Mouse (Mus musculus) ES-CJ7 (cell line): Measurements from ENCODE around the gene Slc35a3.

ENCODE experiments used
- DNase-seq: peaks from one replicate; pipeline ENCODE4 v3.0.0; 2011; ENCODE audit warnings: low read depth, low spot score

The Slc35a3 gene

DNA sequence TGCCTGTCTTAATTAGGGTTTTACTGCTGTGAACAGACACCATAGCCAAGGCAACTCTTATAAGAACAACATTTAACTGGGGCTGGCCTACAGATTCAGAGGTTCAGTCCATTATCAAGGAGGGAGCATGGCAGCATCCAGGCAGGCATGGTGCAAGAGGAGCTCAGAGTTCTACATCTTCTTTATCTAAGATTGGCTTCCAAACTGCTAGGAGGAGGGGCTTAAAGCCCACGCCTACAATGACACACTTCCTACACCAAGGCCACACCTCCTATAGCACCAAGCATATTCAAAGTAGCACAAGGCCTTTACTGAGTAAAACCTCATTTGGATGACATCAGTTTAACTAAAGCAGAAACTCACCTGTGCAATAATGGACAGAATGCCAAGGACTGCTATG, 72.6 kb downstream of the Slc35a3 start:
- no peak for DNase-seq

DNA sequence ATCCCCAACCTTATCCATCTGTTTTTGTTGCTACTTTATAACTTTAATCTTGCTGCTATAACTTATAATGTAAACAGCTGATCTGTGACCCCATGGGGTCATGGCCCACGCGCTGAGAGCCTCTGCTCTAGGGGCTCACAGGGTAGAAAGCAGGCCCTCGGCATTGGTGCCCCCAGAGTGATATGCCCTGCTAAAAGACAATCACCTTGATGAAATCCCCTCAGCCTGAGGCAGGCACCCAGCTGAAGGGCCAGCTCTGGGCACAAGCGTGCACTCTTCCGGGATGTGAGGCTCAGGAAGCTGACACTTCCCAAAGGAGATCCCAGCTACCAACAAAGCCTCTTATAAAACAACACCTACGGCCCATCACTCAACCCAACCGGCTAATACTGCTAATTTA, 74.1 kb downstream of the Slc35a3 start:
- no peak for DNase-seq

DNA sequence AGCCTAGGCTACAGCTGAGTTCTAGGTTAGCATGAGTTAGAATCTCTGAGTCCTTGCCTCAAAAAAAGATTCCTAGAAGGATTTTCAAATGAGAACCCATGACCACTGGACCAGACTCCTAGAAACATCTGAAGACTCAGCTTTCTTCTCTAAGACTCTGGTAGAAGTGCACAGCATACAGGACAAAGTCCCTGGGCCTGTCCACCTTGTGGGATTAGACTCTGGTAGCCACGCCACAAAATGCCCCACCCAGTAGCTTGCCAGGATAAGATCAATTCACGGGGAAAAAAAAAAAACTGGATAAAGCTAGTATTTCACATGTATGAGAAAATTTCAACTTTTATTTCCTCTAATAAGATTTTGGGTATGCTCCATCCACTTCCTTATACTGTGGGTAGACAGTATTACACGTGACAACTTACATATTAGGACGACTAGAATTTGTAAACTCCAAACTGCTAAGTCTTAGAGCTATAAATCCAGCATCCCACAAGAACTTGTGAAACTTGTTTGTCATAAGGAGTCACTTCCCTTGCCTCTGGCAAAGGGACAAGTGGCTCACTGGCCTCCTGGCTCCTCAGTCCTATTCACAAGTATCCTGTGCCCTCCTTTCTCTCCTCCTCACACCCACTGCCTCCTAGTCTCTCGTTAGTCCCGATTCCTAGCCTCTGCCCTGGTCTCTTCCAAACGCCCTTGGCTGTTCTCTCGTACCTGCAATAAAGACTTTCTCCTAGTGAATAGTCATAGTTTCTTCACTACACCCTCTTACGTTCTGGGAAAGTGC, 74.7 kb downstream of the Slc35a3 start:
- no peak for DNase-seq

DNA sequence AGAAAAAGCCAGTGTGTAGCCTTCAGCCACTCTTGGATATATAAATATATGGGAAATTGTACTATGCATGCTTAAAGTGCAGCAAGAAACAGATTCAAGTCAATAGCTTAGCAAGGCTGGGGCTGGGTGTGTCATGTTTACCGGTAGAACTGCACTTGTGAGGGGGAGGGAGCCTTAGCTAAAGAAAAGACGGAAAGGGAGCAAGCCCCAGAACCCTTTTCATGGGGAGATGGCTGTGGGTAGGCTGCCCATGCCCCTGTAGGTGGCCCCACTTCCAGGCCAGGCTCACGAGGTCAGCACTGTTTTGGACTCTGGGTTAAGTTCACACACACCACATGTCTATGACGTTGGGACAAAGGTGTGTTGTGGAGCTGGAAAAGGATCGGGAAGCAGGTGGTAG, 76.8 kb downstream of the Slc35a3 start:
- DNase-seq: no peak

DNA sequence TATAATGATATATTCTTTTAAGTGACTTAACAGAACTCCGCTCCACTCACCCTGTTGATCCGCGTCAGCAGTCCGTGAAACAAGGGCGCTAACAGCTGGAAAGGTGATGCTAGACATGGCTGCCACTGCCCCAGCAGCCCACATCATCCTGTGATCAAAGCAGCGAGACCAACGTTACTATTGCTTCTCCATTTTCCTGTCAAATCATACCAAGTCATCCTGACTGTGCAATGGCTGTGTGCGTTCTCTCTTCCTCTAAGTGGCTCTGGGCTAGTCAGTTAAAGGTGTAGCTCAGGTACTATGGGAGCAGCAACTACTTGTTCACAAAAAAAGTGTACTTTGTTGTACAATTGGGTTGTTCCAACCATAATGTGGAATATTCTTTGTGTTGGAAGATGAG, 77.8 kb downstream of the Slc35a3 start:
- DNase-seq: no peak

DNA sequence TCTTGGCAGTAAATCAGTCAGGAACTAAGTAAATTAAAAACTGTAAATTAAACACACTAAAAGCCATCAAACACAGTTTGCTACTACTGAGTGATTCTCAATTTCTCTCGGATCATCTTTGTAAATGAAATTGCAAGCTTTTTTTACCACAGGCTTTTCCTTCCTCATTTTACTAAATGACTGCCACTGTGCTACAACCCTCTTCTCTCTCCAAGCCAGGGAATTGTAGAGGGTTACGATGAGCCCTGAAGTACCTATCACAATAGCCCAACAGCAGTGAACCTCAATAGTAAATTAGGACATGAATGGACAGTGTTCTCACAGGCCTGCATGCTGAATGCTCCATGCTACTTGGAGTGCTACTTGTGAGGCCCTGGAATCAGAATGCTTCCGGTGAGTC, 78.5 kb downstream of the Slc35a3 start:
- DNase-seq: no peak

DNA sequence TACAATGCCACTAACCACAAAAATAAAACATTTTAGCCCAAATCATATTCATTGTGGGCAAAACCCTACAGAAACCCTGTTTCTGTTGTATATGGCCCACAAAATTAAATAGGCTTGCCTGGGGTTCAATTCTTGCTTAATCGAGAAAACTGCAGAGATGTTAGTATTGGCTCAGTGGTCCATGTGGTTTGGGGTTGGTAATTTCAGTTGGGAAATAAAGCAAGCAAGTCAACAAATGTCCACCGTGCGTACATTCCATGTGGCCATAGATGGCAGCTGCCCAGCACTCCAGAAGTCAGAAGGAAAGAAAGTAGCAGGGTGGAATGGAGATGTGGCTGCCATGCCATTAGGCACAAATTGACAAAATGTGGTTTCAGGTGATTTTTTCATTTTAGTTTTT, 79.7 kb downstream of the Slc35a3 start:
- DNase-seq: no peak

DNA sequence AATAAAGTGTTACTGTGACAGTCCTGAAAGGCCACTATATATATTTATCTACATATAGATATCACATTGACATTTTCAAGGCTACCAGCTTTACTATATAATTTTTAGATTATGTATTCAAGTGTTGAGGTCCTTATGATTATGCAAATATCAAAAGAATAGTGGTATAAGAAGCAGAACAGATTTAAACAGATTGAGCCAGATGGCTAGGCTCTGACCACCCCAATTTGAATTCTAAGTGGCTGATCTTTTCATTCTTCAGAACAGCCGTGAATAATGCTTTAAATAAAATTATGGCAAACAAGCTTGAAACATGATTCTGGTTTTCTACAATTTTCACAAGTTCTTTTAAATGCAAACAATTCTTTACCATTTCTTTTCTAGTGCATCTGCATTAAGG, 81.2 kb downstream of the Slc35a3 start:
- DNase-seq: no peak

DNA sequence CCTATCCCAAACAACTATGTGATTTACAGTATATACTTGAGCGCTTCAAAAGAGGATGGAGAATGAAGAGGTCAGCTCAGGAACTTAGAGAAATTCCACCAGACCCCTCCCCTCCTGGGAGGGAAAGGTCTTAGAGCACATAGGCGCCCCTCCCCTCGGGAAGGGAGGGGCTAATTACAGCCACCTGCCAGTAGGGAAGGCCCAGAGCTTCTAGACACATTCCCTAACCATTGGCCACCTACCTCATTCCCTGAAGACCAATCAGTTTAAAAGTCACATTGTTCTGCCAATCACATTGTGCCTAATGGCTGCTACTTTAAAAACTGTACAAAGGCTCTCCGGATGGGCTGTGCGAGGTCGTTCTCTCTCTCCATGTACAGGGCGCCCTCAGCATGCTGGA, 90.0 kb downstream of the Slc35a3 start:
- peak; percentile 91 for DNase-seq

DNA sequence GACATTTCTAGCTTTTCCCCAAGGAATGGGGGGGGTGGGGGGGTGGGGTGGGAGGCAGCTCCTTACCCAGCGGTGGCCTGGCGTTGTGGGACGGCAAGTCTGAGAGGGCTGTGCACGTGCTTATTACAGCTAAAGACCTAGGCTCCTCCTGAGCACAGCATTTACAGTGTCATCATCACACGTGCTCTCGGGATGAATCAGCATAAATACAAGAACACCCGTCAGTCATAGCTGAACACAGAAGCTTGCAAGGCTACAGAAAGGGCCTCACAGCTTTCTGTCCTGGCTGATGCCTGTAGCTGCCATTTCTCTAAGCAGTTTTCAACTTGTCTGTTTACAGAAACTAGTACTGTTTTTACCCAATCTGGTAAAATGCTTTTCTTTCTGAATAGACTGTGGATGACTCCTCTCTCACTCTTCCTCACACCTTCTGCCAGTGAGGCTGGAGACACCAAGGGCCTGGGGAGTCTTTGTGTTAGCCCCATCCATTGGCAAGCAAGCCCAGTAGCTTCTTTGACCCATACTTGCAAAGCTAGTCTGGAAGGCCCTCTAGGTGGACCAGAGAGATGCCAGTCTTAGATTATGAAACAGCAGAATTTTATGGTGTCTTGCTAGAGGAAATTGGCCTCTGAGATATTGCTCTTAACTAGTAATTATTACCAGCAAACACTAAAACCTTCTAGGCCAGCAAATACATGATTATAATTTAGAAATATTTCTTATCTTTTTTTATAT, 91.8 kb downstream of the Slc35a3 start:
- DNase-seq: no peak
